Mouse (Mus musculus) limb, embryonic 10.5 days (tissue): ENCODE measurements around the gene Sft2d1. TPM values are rescaled to one million over a fixed set of nuclear protein-coding genes. Genes with fewer than 3 reads are reported as not detected.

ENCODE experiments used
- DNase-seq: peaks from one replicate; pipeline ENCODE4 v3.0.0-alpha.2; 2017; ENCODE audit warnings: low spot score
- H3K27ac ChIP-seq: fragments of 300-500 bp; sonication (generic); 2 replicates; pipeline ENCODE4 v1.5.1; 2016; ENCODE audit warnings: mild to moderate bottlenecking
- H3K27me3 ChIP-seq: fragments of 300-500 bp; sonication (generic); 2 replicates; pipeline ENCODE4 v1.6.1; 2016; ENCODE audit warnings: low read depth, mild to moderate bottlenecking; ENCODE audit not compliant: poor library complexity, severe bottlenecking
- H3K36me3 ChIP-seq: fragments of 300-500 bp; sonication (generic); 2 replicates; pipeline ENCODE4 v1.6.1; 2016; ENCODE audit warnings: mild to moderate bottlenecking, moderate library complexity
- H3K4me1 ChIP-seq: fragments of 300-500 bp; sonication (generic); 2 replicates; pipeline ENCODE4 v1.6.1; 2016
- H3K4me3 ChIP-seq: fragments of 300-500 bp; sonication (generic); 2 replicates; pipeline ENCODE4 v1.5.1; 2016; ENCODE audit warnings: mild to moderate bottlenecking, moderate library complexity
- H3K9me3 ChIP-seq: fragments of 300-500 bp; sonication (generic); replicated peaks from 2 replicates; pipeline ENCODE4 v1.6.1; 2016; ENCODE audit warnings: mild to moderate bottlenecking
- WGBS: fragments of 180-500 bp; shearing (Covaris S2); methylation state at CpG from one replicate; pipeline ENCODE4 v1.1.7; 2016; 5-methylcytosine and 5-hydroxymethylcytosine counted together
- polyA plus RNA-seq: library from polyadenylated mRNA; unstranded; fragments of >200 nt; fragmentation: Nextera tagmentation; extraction: Ambion mirVana; gene quantifications from 2 replicates; pipeline ENCODE4 v1.2.1, GENCODE M21; 2016

The Sft2d1 gene
- polyA plus RNA-seq, 1 experiment from 2014 or later, result 57.0 TPM

DNA sequence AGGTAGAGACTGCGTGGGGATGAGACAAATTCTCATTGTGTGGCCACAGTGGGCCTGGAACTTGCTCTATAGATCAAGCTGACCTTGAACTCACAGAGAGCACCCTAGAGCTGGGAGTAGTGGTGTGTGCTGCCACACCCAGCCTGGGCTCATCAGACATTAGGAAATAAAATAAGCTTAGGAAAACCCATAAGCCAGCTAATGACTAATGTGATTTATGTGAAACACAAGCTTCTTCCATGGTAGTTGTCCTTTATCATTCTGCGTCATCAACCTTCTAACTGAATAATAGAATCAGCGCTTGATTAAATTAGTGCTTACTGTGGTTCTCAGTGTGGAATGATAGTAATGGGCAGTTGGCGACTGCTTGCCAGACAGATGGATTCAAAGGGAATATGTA lies 23.9 kb upstream of the Sft2d1 start:
- 87% methylated on average over 4 of the region's 4 CpGs for WGBS
- no peaks in the 10 kb centered on the region for H3K36me3 ChIP-seq
- no peak overlapping the region for H3K4me3 ChIP-seq

DNA sequence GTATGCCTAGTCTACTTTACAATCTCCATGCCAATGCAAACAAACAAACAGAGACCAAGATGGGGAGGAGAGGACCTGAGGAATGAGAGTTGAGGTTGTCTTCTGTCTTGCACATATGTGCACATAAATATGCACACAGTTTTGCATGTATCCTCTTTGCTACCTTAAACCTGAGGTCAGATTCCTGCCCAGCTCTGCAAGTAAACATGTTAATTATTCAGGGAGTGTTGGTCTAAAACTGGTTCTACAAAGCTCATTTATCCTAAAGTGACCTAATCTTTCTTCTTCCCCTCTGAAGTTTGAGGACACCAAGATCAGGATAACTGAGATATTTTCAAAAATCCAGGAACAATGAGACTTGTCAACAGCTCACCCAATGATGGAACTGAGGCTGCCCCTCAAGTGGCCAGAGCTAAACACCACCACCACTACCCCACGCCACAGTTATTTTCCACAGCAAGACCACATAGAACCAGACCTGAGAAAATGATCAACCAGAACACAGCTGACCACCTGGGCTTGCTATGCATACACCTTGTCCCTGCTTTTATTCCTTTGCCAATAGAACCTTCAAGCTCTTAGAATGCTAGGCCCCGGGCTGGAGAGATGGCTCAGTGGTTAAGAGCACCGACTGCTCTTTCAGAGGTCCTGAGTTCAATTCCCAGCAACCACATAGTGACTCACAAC lies 20.8 kb upstream of the Sft2d1 start:
- WGBS, result 91% methylated on average over 3 of the region's 3 CpGs
- no peak for DNase-seq
- H3K4me1 ChIP-seq, result 0 out of 2 replicates have a peak, but pooled peaks cover under 1% of the 10 kb centered on the region
- no peaks in the 10 kb centered on the region for H3K36me3 ChIP-seq
- H3K27me3 ChIP-seq, result peaks cover 10% of the 10 kb centered on the region
- no peaks in the 10 kb centered on the region for H3K9me3 ChIP-seq
- no peak overlapping the region for H3K27ac ChIP-seq
- H3K4me3 ChIP-seq, result no peak overlapping the region

More for the DNA sequence above, 23.9 kb upstream of the Sft2d1 start:
- DNase-seq, result no peak
- no peaks in the 10 kb centered on the region for H3K9me3 ChIP-seq
- peaks cover 21% of the 10 kb centered on the region for H3K27me3 ChIP-seq
- no peak overlapping the region for H3K27ac ChIP-seq
- H3K4me1 ChIP-seq, result peaks cover 22% of the 10 kb centered on the region

- H3K4me1 ChIP-seq, result no peaks in the 10 kb centered on the region
- no peak for DNase-seq
- no peaks in the 10 kb centered on the region for H3K36me3 ChIP-seq
- no peak overlapping the region for H3K27ac ChIP-seq
- peaks cover 4% of the 10 kb centered on the region for H3K27me3 ChIP-seq
- H3K4me3 ChIP-seq, result no peak overlapping the region
- no peaks in the 10 kb centered on the region for H3K9me3 ChIP-seq
Observed at GRCm38 (mm10) chr17:8290736-8291135, 20.2 kb upstream of the Sft2d1 start.

- no peak overlapping the region for H3K27ac ChIP-seq
- H3K4me1 ChIP-seq, result no peaks in the 10 kb centered on the region
- no peaks in the 10 kb centered on the region for H3K9me3 ChIP-seq
- H3K27me3 ChIP-seq, result no peaks in the 10 kb centered on the region
- no peak for DNase-seq
- no peak overlapping the region for H3K4me3 ChIP-seq
- H3K36me3 ChIP-seq, result no peaks in the 10 kb centered on the region
Observed at GRCm38 (mm10) chr17:8295825-8296224, 15.1 kb upstream of the Sft2d1 start.

GRCm38 (mm10) chr17:8296313-8296844 lies 14.5 kb upstream of the Sft2d1 start:
- no peaks in the 10 kb centered on the region for H3K27me3 ChIP-seq
- H3K9me3 ChIP-seq, result no peaks in the 10 kb centered on the region
- no peaks in the 10 kb centered on the region for H3K36me3 ChIP-seq
- H3K27ac ChIP-seq, result no peak overlapping the region
- H3K4me3 ChIP-seq, result no peak overlapping the region
- 83% methylated on average over 9 of the region's 9 CpGs for WGBS
- no peaks in the 10 kb centered on the region for H3K4me1 ChIP-seq
- DNase-seq, result no peak

DNA sequence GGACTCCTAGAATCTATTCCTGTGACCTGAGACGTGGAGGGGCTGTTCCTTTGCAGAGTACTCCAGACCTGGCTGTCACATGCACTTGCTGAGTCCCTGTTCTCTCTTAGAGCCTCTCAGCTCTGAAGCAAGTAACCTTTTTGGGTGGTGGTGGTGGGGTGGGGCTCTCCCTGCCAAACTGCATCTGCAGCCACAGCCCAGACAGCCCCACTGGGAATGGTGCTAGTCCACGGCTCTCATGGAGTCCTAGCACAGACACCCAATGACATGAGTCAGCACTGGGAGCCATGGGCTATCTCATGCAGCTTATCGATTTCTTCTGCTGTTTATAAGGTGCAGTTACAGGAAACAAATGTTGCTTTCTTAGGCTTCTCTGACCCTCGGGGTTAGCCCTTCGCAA lies 13.2 kb upstream of the Sft2d1 start:
- Histone ChIP-seq H3K9me3 (no peaks in the 10 kb centered on the region), H3K4me3 (no peak overlapping the region), H3K36me3 (no peaks in the 10 kb centered on the region), H3K27ac (no peak overlapping the region), H3K27me3 (no peaks in the 10 kb centered on the region), H3K4me1 (no peaks in the 10 kb centered on the region)
- WGBS, result 85% methylated on average over 5 of the region's 5 CpGs
- no peak for DNase-seq

DNA sequence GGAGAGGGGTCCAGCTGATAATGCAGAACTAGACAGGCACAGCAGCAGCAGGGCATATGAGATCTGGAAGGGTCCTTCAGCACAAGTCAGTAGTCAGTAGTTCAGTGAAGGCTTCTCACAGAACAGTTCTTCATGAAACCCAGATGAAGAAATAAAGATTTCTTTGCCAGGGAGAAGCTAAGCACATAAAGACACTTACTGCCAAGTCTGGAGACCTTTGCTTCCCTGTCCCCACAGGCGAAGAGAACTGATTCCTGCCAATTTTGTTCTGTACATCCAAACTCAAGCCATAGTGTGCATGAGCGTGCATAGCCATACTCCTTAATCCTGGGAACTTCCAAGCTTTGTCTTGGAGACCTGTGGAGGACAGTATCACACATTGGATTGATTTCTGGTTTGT lies 12.6 kb upstream of the Sft2d1 start:
- Histone ChIP-seq H3K4me1 (no peaks in the 10 kb centered on the region), H3K9me3 (no peaks in the 10 kb centered on the region), H3K36me3 (no peaks in the 10 kb centered on the region), H3K27me3 (no peaks in the 10 kb centered on the region), H3K27ac (no peak overlapping the region), H3K4me3 (no peak overlapping the region)
- 94% methylated on average over 2 of the region's 2 CpGs for WGBS
- no peak for DNase-seq

DNA sequence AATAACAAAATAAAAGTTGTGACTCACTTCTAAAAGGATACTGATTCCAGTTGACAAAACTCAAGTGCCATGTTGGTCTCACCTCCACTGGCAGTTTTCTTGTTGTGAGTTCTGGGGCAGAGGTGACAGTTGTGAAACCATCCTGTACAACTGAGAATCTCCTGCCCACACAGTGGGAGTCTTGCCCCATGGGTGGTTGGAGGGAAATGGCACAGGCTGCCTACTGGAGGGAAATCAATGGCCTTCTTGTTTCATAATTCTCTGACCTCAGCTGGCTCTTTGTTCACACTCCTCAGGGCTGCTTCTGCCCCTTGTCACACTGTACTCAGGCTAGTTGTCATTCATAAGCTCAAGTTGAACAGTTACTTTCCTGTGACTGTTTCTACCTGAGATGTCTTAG lies 11.4 kb upstream of the Sft2d1 start:
- H3K4me3 ChIP-seq, result no peak overlapping the region
- H3K27ac ChIP-seq, result no peak overlapping the region
- no peak for DNase-seq

DNA sequence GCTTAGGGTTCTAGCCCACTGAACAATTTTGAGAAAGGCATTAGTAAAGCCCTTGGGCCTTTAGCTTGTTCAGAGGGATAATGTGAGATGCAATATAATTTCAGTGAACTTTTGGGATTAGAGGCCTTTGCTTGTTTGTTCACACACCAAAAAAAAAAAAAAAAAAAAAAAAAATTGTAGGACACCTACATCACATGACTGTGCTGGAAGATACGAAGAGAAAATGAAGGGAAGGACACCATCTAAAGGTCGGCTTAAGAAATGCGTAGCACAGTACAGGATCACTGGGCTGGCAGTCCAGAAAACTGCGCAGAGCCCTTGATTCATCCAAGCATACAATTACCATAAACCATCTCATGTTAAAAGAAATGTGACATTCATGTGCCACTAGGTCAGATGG lies 9.4 kb upstream of the Sft2d1 start:
- no peaks in the 10 kb centered on the region for H3K9me3 ChIP-seq
- no peaks in the 10 kb centered on the region for H3K36me3 ChIP-seq
- DNase-seq, result no peak
- H3K4me3 ChIP-seq, result no peak overlapping the region
- H3K27me3 ChIP-seq, result no peaks in the 10 kb centered on the region
- H3K27ac ChIP-seq, result no peak overlapping the region
- no peaks in the 10 kb centered on the region for H3K4me1 ChIP-seq
- WGBS, result 83% methylated on average over 4 of the region's 4 CpGs

More for the DNA sequence above, 11.4 kb upstream of the Sft2d1 start:
- no peaks in the 10 kb centered on the region for H3K9me3 ChIP-seq
- no peaks in the 10 kb centered on the region for H3K4me1 ChIP-seq
- H3K27me3 ChIP-seq, result no peaks in the 10 kb centered on the region
- no peaks in the 10 kb centered on the region for H3K36me3 ChIP-seq

- Histone ChIP-seq H3K4me1 (no peaks in the 10 kb centered on the region), H3K27me3 (no peaks in the 10 kb centered on the region), H3K36me3 (no peaks in the 10 kb centered on the region), H3K27ac (no peak overlapping the region), H3K4me3 (no peak overlapping the region), H3K9me3 (no peaks in the 10 kb centered on the region)
- DNase-seq, result no peak
- 76% methylated on average over 7 of the region's 7 CpGs for WGBS
Observed at GRCm38 (mm10) chr17:8302772-8303438, 8.0 kb upstream of the Sft2d1 start.

GRCm38 (mm10) chr17:8303671-8304070 lies 7.2 kb upstream of the Sft2d1 start:
- Histone ChIP-seq H3K36me3 (no peaks in the 10 kb centered on the region), H3K4me1 (no peaks in the 10 kb centered on the region), H3K27ac (no peak overlapping the region), H3K27me3 (no peaks in the 10 kb centered on the region), H3K9me3 (no peaks in the 10 kb centered on the region), H3K4me3 (no peak overlapping the region)
- WGBS, result 76% methylated on average over 5 of the region's 5 CpGs
- DNase-seq, result no peak

- Histone ChIP-seq H3K4me3 (no peak overlapping the region), H3K4me1 (no peaks in the 10 kb centered on the region), H3K27ac (no peak overlapping the region), H3K27me3 (no peaks in the 10 kb centered on the region), H3K9me3 (no peaks in the 10 kb centered on the region), H3K36me3 (no peaks in the 10 kb centered on the region)
- 28% methylated on average over 3 of the region's 3 CpGs for WGBS
- DNase-seq, result no peak
Observed at GRCm38 (mm10) chr17:8305801-8306200, 5.1 kb upstream of the Sft2d1 start.

GRCm38 (mm10) chr17:8311751-8312150 lies 849 bp downstream of the Sft2d1 start:
- Histone ChIP-seq H3K9me3 (no peaks in the 10 kb centered on the region), H3K27me3 (no peaks in the 10 kb centered on the region), H3K4me3 (peak overlapping the region; percentile 75), H3K27ac (no peak overlapping the region; the same call in 1 of the 2 replicates), H3K4me1 (peaks cover 14% of the 10 kb centered on the region), H3K36me3 (0 out of 2 replicates have a peak, but pooled peaks cover 3% of the 10 kb centered on the region)
- DNase-seq, result no peak
- 45% methylated on average over 3 of the region's 3 CpGs for WGBS
